Mouse (Mus musculus) thymus, adult 2 months (tissue): ENCODE results near the gene Noct.

Experiments
- CTCF ChIP-seq: fragments of 200-500 bp; IDR thresholded peaks from 2 replicates; pipeline ENCODE4 v1.5.1; 2012; ENCODE audit warnings: mild to moderate bottlenecking, control low read depth, low read length, moderate library complexity, borderline replicate concordance; ENCODE audit not compliant: control insufficient read depth, poor library complexity, insufficient read depth; ENCODE audit errors: extremely low read depth
- POLR2A ChIP-seq: fragments of 200-500 bp; IDR thresholded peaks from 2 replicates; pipeline ENCODE4 v1.6.1; 2012; ENCODE audit warnings: mild to moderate bottlenecking, low read length, control low read depth, moderate library complexity; ENCODE audit not compliant: control insufficient read depth, poor library complexity, insufficient read depth; ENCODE audit errors: extremely low read depth

DNA sequence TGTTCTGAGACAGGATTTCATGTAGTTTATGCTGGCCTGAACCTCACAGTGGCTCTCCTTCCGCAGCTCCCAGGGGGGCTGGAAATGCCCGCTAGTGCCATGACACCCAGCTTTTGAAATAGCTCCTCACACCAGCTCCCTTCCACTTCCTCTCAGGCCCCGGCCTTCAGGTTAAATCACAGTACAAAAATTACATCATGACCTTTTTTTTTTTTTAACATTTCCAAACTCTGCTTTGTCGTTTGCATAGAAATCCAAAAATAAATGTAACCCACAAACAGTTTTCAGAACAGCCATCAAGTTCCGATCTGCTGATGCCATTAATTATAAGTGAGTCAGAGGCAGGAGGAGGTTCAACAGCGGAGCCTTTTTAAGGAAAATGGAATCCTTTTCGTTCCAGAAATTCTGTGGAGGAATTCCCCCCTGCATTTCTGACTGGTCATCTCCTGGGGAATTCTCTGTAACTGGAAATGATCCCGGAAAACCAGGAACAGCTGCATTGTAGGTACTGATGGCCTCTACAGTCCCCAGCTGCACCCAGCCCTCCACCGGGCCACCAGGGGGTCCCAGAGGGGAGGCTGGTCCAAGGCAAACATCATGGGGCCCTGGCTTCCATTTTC lies 27.0 kb upstream of the Noct start:
- TF ChIP-seq CTCF = no peak
- TF ChIP-seq POLR2A = no peak
